Mouse (Mus musculus): Measurements from ENCODE around the gene Kif3b.

The Kif3b gene

DNA sequence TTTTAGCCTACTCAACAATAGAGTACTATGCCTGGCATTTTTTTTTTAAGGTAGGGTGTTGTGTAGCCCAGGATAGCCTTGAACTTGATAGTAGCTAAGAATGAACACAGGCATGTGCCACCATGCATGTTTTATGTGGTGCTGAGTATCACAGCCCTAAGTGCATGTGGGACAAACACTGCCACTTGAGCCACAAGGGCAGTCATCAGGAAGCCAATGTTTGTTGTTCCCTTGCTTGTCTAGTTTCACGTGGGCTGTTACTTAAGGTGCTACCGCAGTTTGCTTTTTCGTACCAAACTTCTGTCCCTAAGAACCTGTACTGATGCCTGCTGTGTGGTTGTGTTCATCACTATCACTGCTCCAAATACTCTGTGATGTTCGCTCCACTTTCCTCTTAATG is 27.2 kb downstream of the Kif3b start:
- no peaks in the 10 kb centered on the region for H3K27me3 ChIP-seq (ENCODE audit: control insufficient read depth, insufficient read depth, low read length, poor library complexity, severe bottlenecking)
- DNase-seq (ENCODE audit: low read depth, low spot score): no peak
- H3K36me3 ChIP-seq (ENCODE audit: control insufficient read depth, insufficient read depth, low read length, poor library complexity, severe bottlenecking): no peaks in the 10 kb centered on the region; the same call in 1 of the 2 replicates

DNA sequence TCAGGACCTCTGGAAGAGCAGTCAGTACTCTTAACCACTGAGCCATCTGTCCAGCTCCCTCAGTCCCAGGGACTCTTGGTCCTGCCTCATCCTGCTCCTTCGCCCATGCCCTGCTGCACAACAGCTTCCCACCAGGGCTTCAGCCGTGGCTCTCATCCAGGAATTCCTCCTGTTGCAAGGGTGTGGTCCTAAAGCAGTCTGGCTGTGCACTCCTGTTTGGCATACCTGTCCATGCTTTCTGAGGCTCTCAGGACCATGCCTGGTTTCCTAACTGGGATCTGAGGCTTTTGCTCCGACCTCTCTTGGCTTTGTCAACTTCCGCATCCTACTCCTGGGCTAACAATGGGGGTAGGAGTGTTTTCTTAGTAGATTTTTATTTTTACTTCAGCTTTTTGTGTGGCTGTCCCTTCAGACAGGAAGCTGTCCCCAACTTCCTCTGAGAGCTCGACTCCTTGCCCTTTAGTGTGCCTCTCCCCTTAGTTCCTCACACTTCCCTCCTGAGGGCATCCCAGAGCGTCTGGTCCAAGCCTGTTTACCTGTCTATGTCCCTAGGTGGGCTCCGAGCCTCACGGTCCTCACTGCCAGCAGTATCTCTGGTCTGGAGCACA is 27.9 kb downstream of the Kif3b start:
- DNase-seq (ENCODE audit: low read depth, low spot score): no peak
- Histone ChIP-seq H3K27me3 (ENCODE audit: control insufficient read depth, insufficient read depth, low read length, poor library complexity, severe bottlenecking) (no peaks in the 10 kb centered on the region), H3K36me3 (ENCODE audit: control insufficient read depth, insufficient read depth, low read length, poor library complexity, severe bottlenecking) (no peaks in the 10 kb centered on the region; the same call in 1 of the 2 replicates)

DNA sequence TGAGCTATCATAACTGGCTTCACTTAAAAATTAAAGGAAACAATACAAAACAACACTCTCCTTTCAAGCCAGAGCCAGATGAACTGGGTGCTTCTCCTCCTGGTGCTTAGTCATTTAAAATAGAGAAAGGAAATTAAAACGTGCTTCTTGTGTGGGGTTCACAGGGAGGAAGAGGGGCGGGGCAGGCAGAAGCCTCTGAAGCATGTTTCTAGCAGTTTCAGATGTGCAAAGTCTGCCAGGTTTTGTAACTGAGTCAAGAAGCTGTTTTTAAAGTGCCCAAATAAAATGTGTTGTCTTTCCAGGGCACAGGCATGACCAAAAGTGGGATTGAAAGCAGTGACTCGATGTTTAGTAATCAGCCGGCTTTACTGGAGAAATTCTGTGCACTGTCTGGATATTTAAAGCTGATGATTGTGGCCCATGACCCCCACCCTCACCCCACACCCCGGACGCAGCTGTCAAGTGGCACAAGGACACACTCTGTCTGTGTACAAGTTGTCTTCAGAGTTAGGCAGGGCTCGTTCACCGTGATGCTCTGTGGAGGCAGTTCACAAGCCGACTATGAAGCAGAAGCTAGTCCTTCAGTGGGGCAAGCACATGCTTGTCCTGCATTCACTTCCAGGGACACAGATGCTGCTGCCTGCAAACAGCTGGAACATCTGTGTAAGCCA is 34.6 kb downstream of the Kif3b start:
- no peaks in the 10 kb centered on the region for H3K27me3 ChIP-seq (ENCODE audit: control insufficient read depth, insufficient read depth, low read length, poor library complexity, severe bottlenecking)
- DNase-seq (ENCODE audit: low read depth, low spot score): peak; percentile 30
- peaks cover 3% of the 10 kb centered on the region for H3K36me3 ChIP-seq (ENCODE audit: control insufficient read depth, insufficient read depth, low read length, poor library complexity, severe bottlenecking)

DNA sequence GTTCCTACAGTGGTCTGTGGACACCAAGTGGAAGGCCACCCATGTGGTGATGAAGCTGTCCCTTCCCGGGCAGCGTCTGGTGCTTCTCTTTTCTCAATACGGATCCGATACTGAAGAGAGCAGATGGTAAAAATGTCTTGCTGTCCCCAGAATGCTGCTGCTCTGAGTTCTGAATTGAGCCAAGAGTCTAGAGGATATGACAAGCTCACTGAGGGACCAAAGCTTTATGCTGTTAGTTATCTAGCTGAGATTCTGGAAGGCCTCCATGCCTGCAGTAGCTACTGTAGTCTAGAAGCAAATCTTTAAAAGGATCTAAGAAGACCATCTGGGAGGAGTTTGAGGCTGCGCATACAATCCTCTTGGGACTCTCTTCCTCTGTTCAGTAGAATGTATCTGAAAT is 41.1 kb downstream of the Kif3b start:
- DNase-seq (ENCODE audit: low read depth, low spot score): no peak
- peaks cover 3% of the 10 kb centered on the region for H3K36me3 ChIP-seq (ENCODE audit: control insufficient read depth, insufficient read depth, low read length, poor library complexity, severe bottlenecking)

GRCm38 (mm10) chr2:153332981-153333380 is 41.8 kb downstream of the Kif3b start:
- no peaks in the 10 kb centered on the region for H3K27me3 ChIP-seq (ENCODE audit: control insufficient read depth, insufficient read depth, low read length, poor library complexity, severe bottlenecking)
- DNase-seq (ENCODE audit: low read depth, low spot score): peak; percentile 46
- H3K36me3 ChIP-seq (ENCODE audit: control insufficient read depth, insufficient read depth, low read length, poor library complexity, severe bottlenecking): peaks cover 3% of the 10 kb centered on the region

More for the DNA sequence above, 41.1 kb downstream of the Kif3b start:
- H3K27me3 ChIP-seq (ENCODE audit: control insufficient read depth, insufficient read depth, low read length, poor library complexity, severe bottlenecking): no peaks in the 10 kb centered on the region

GRCm38 (mm10) chr2:153333822-153334232 is 42.6 kb downstream of the Kif3b start:
- no peaks in the 10 kb centered on the region for H3K27me3 ChIP-seq (ENCODE audit: control insufficient read depth, insufficient read depth, low read length, poor library complexity, severe bottlenecking)
- no peak for DNase-seq (ENCODE audit: low read depth, low spot score)
- peaks cover 3% of the 10 kb centered on the region for H3K36me3 ChIP-seq (ENCODE audit: control insufficient read depth, insufficient read depth, low read length, poor library complexity, severe bottlenecking)

DNA sequence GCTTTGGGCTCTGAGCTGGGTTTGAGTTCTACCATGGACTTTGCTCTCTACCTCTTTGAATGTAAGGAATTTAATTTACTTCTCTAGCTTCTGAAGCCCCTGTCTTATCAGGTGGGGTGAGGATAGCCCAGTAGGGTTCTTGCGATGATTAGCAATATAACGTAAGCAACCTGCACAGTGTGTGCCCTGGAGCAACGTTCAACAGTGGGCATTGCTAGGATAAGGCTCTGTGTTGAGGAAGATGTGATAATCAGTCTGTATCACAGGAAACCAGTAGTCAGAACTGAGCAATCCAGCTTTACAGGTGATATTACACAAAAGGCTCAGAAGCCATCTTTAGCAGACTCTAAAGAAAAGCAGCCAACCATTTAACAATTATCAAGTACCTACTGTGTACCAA is 43.1 kb downstream of the Kif3b start:
- H3K27me3 ChIP-seq (ENCODE audit: control insufficient read depth, insufficient read depth, low read length, poor library complexity, severe bottlenecking): no peaks in the 10 kb centered on the region
- DNase-seq (ENCODE audit: low read depth, low spot score): no peak
- peaks cover 3% of the 10 kb centered on the region for H3K36me3 ChIP-seq (ENCODE audit: control insufficient read depth, insufficient read depth, low read length, poor library complexity, severe bottlenecking)

GRCm38 (mm10) chr2:153336117-153336516 is 44.9 kb downstream of the Kif3b start:
- no peaks in the 10 kb centered on the region for H3K36me3 ChIP-seq (ENCODE audit: control insufficient read depth, insufficient read depth, low read length, poor library complexity, severe bottlenecking)
- no peaks in the 10 kb centered on the region; the same call in 1 of the 2 replicates for H3K27me3 ChIP-seq (ENCODE audit: control insufficient read depth, insufficient read depth, low read length, poor library complexity, severe bottlenecking)
- no peak for DNase-seq (ENCODE audit: low read depth, low spot score)

GRCm38 (mm10) chr2:153338361-153339350 is 47.4 kb downstream of the Kif3b start:
- no peak for DNase-seq (ENCODE audit: low read depth, low spot score)
- Histone ChIP-seq H3K27me3 (ENCODE audit: control insufficient read depth, insufficient read depth, low read length, poor library complexity, severe bottlenecking) (no peaks in the 10 kb centered on the region; the same call in 1 of the 2 replicates), H3K36me3 (ENCODE audit: control insufficient read depth, insufficient read depth, low read length, poor library complexity, severe bottlenecking) (no peaks in the 10 kb centered on the region)

DNA sequence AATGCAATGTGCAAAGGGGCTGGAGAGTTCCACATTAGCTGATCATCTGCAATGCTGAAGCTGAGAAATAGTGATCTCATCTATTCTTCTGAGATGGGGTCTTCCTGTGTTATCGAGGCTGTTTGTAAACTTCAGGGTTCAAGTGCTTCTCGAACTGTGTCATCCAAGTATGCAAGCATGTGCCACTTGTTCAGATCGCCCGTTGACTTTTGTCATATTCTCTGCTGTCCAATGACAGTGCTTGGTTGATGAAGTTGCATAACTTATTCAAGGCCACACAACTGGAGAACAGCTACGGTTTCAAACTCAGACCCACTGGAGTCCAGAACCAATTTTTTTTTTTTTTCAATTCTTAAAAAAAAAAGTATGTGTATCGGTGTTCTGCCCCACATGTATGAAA is 51.0 kb downstream of the Kif3b start:
- no peaks in the 10 kb centered on the region; the same call in 1 of the 2 replicates for H3K27me3 ChIP-seq (ENCODE audit: control insufficient read depth, insufficient read depth, low read length, poor library complexity, severe bottlenecking)
- no peak for DNase-seq (ENCODE audit: low read depth, low spot score)
- no peaks in the 10 kb centered on the region for H3K36me3 ChIP-seq (ENCODE audit: control insufficient read depth, insufficient read depth, low read length, poor library complexity, severe bottlenecking)

GRCm38 (mm10) chr2:153342602-153343001 is 51.4 kb downstream of the Kif3b start:
- no peaks in the 10 kb centered on the region for H3K36me3 ChIP-seq (ENCODE audit: control insufficient read depth, insufficient read depth, low read length, poor library complexity, severe bottlenecking)
- no peak for DNase-seq (ENCODE audit: low read depth, low spot score)
- H3K27me3 ChIP-seq (ENCODE audit: control insufficient read depth, insufficient read depth, low read length, poor library complexity, severe bottlenecking): no peaks in the 10 kb centered on the region; the same call in 1 of the 2 replicates

DNA sequence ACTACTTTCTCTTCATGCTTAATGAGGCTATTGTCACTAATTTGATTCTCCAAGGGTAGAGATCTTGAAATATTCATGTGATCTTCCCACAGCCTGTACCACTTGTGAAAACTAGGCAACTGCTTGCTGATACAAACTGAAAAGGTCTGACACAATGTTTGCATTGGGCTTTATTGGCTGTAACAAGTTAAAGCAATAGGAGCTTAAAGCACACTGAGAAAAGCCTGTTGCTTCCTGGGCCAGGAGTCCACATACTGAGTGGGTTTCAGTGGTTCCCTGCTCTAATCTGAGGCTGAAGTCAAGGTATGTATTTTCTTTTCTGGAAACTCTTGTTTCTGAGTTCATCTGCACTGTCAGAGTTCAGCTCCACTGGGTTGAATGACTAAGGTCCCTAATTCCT is 52.0 kb downstream of the Kif3b start:
- Histone ChIP-seq H3K27me3 (ENCODE audit: control insufficient read depth, insufficient read depth, low read length, poor library complexity, severe bottlenecking) (no peaks in the 10 kb centered on the region; the same call in 1 of the 2 replicates), H3K36me3 (ENCODE audit: control insufficient read depth, insufficient read depth, low read length, poor library complexity, severe bottlenecking) (no peaks in the 10 kb centered on the region)
- DNase-seq (ENCODE audit: low read depth, low spot score): no peak

DNA sequence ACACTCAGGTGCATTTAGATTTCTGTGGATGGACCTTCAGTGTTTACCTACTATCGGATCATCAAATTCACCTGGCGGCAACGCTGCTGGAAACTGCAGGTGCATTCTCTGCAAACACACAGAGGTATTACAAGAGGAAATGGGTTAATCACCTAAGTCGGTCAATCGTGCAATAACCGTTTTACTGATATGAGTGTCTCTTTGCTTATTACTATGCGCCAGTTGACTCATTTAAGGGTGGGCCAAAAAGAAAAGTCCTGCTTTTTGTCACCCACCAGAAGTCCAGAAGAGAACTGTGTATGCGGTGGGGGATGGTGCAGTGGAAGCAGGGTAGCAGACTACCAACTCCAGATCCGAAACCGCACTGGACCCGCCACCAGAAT is 53.8 kb downstream of the Kif3b start:
- Histone ChIP-seq H3K27me3 (ENCODE audit: control insufficient read depth, insufficient read depth, low read length, poor library complexity, severe bottlenecking) (no peaks in the 10 kb centered on the region; the same call in 1 of the 2 replicates), H3K36me3 (ENCODE audit: control insufficient read depth, insufficient read depth, low read length, poor library complexity, severe bottlenecking) (no peaks in the 10 kb centered on the region)
- DNase-seq (ENCODE audit: low read depth, low spot score): no peak

DNA sequence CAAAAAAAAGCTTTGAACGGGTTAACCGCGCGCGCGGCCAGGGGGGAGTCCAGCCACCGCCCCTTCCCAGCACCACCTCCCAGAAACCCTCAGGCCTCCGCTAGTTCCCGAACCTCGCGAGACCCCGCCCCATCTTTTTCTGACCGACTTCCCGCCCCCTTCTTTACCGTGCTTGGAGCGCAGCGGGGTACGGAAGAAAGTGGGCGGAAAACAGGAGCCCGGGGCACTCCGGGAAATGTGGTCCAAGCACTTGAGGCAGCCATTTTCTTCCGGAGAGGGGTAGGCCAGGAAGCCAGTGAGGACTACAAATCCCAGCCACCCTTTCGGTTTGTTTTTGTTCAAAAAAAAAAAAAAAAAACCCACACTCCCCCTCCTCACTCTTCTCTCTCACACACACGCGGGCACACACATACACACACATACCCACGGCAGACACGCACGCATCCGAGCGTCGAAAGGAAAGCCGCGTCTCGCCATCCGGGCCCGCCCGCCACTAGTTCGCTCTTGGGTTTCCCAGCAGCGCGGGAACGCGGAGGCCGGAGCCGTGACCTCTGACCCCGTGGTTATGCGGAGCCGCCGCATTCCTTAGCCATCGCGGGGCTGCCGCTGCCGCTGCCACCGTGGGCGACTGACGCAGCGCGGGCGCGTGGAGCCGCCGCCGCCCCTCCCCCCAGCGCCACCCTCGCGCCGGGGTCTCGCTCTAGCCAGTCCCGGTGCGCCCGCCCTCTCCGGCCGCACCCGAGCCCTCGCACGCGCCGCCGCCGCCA is 54.4 kb downstream of the Kif3b start, which contains the start of gene Asxl1:
Asxl1 (plus strand) TSS at position 376 of the 767 bp plus-strand sequence.
- Histone ChIP-seq H3K36me3 (ENCODE audit: control insufficient read depth, insufficient read depth, low read length, poor library complexity, severe bottlenecking) (no peaks in the 10 kb centered on the region), H3K27me3 (ENCODE audit: control insufficient read depth, insufficient read depth, low read length, poor library complexity, severe bottlenecking) (no peaks in the 10 kb centered on the region)
- peak; percentile 96 for DNase-seq (ENCODE audit: low read depth, low spot score)

Measured in splenic B cell, adult 2 months (primary cell).